Mouse (Mus musculus) forebrain, embryonic 11.5 days (tissue): ENCODE measurements around the gene Hist1h1c. TPM values are rescaled to one million over a fixed set of nuclear protein-coding genes. Genes with fewer than 3 reads are reported as not detected.
"Not testable (repeated sequence)": the region's sequence is repeated elsewhere in the genome, so short reads cannot be mapped to it uniquely, and the experiment has no call there.

Experiments used
- ATAC-seq: fragments of 200-750 bp; cut with Nextera tagmentation; replicated peaks from 2 replicates; pipeline ENCODE4 v1.8.0; 2017; ENCODE audit warnings: moderate TSS enrichment; ENCODE audit not compliant: low FRiP score
- DNase-seq: peaks from one replicate; pipeline ENCODE4 v3.0.0-alpha.2; 2017; ENCODE audit warnings: low spot score
- H3K27ac ChIP-seq: fragments of 300-500 bp; sonication (generic); 2 replicates; pipeline ENCODE4 v1.5.1; 2014; ENCODE audit warnings: low read depth, low read length
- H3K27me3 ChIP-seq: fragments of 300-500 bp; sonication (generic); 2 replicates; pipeline ENCODE4 v1.6.1; 2014; ENCODE audit warnings: mild to moderate bottlenecking, low read length, mixed read lengths; ENCODE audit not compliant: control insufficient read depth, insufficient read depth
- H3K36me3 ChIP-seq: fragments of 300-500 bp; sonication (generic); 2 replicates; pipeline ENCODE4 v1.6.1; 2014; ENCODE audit warnings: mild to moderate bottlenecking, low read length, moderate library complexity, mixed read lengths; ENCODE audit not compliant: control insufficient read depth, insufficient read depth
- H3K4me1 ChIP-seq: fragments of 300-500 bp; sonication (generic); replicated peaks from 2 replicates; pipeline ENCODE4 v1.6.1; 2014; ENCODE audit warnings: low read length, mixed read lengths; ENCODE audit not compliant: control insufficient read depth, insufficient read depth
- H3K4me2 ChIP-seq: fragments of 300-500 bp; sonication (generic); 2 replicates; pipeline ENCODE4 v1.6.1; 2014; ENCODE audit warnings: low read depth, mild to moderate bottlenecking, low read length, moderate library complexity, mixed read lengths; ENCODE audit not compliant: severe bottlenecking
- H3K4me3 ChIP-seq: fragments of 300-500 bp; sonication (generic); 2 replicates; pipeline ENCODE4 v1.5.1; 2014; ENCODE audit warnings: low read depth, low read length
- H3K9ac ChIP-seq: fragments of 300-500 bp; sonication (generic); 2 replicates; pipeline ENCODE4 v1.6.1; 2014; ENCODE audit warnings: low read length
- H3K9me3 ChIP-seq: fragments of 300-500 bp; sonication (generic); 2 replicates; pipeline ENCODE4 v1.6.1; 2016; ENCODE audit warnings: low read length, mixed read lengths; ENCODE audit not compliant: control insufficient read depth
- WGBS: fragments of 180-500 bp; shearing (Covaris S2); extraction: QIAGEN DNeasy Blood & Tissue Kit; methylation state at CpG from one replicate; pipeline ENCODE4 v1.1.7; 2014; 5-methylcytosine and 5-hydroxymethylcytosine counted together
- polyA plus RNA-seq: library from polyadenylated mRNA; unstranded; fragments of >200 nt; fragmentation: Nextera tagmentation; extraction: Ambion mirVana; gene quantifications from 2 replicates; pipeline ENCODE4 v1.2.1, GENCODE M21; 2014

Hist1h1c gene
- polyA plus RNA-seq, 1 experiment from 2014 or later = 15.2 TPM

- peak overlapping the region; percentile 95 for H3K27ac ChIP-seq
- no peaks in the 10 kb centered on the region for H3K36me3 ChIP-seq
- DNase-seq (no peak), ATAC-seq (no peak)
- H3K9ac ChIP-seq = peak overlapping the region; percentile 74
- no peaks in the 10 kb centered on the region for H3K27me3 ChIP-seq
- H3K4me1 ChIP-seq = peaks cover 8% of the 10 kb centered on the region; the same call in 1 of the 2 replicates
- peak overlapping the region; percentile 38; the same call in 1 of the 2 replicates for H3K4me3 ChIP-seq
- H3K4me2 ChIP-seq = peak overlapping the region; percentile 74; the same call in 1 of the 2 replicates
- 61% methylated on average over 1 of the region's 1 CpGs for WGBS
- H3K9me3 ChIP-seq = no peaks in the 10 kb centered on the region
Observed at GRCm38 (mm10) chr13:23759916-23760239, 21.3 kb downstream of the Hist1h1c start.

- WGBS = 2% methylated on average over 22 of the region's 27 CpGs
- no peak for ATAC-seq
- Histone ChIP-seq H3K9me3 (no peaks in the 10 kb centered on the region), H3K4me2 (peak overlapping the region; percentile 74), H3K4me1 (peaks cover 8% of the 10 kb centered on the region; the same call in 1 of the 2 replicates), H3K36me3 (no peaks in the 10 kb centered on the region), H3K27ac (peak overlapping the region; percentile 95), H3K4me3 (peak overlapping the region; percentile 38), H3K27me3 (no peaks in the 10 kb centered on the region), H3K9ac (peak overlapping the region; percentile 74)
- no peak for DNase-seq
Observed at GRCm38 (mm10) chr13:23760240-23760971, 21.8 kb downstream of the Hist1h1c start.

- Histone ChIP-seq H3K9ac (peak within 1 kb of the TSS; percentile 77), H3K36me3 (no peaks in the 10 kb centered on the region), H3K27ac (peak within 1 kb of the TSS; percentile 95), H3K4me3 (peak within 1 kb of the TSS; percentile 38), H3K4me1 (peaks cover 8% of the 10 kb centered on the region; the same call in 1 of the 2 replicates), H3K27me3 (no peaks in the 10 kb centered on the region), H3K4me2 (peak within 1 kb of the TSS; percentile 74), H3K9me3 (no peaks in the 10 kb centered on the region)
- DNase-seq = peak; percentile 100
- whole genome bisulfite sequencing = under 1% methylated on average over 61 of the region's 72 CpGs
- ATAC-seq = peak; percentile 77
Observed at GRCm38 (mm10) chr13:23760972-23761864, 22.6 kb downstream of the Hist1h1c start, which contains the start of gene Hist1h4a. Gene Hist1h4a, minus strand, starts transcription at chr13:23761230.

- H3K4me1 ChIP-seq, H3K27me3 ChIP-seq, H3K36me3 ChIP-seq, H3K9me3 ChIP-seq: not testable (repeated sequence)
- ATAC-seq (peak; percentile 62), DNase-seq (peak; percentile 79)
- H3K4me3 ChIP-seq = peak within 1 kb of the TSS; percentile 55
- H3K4me2 ChIP-seq = peak within 1 kb of the TSS; percentile 74
- peak within 1 kb of the TSS; percentile 77 for H3K9ac ChIP-seq
- H3K27ac ChIP-seq = peak within 1 kb of the TSS; percentile 95
- 1% methylated on average over 25 of the region's 52 CpGs for WGBS
Observed at GRCm38 (mm10) chr13:23761871-23762821, 23.5 kb downstream of the Hist1h1c start, which contains the start of gene Hist1h3a. Gene Hist1h3a, minus strand, starts transcription at chr13:23762386.

- Histone ChIP-seq H3K9me3 (no peaks in the 10 kb centered on the region), H3K36me3 (no peaks in the 10 kb centered on the region), H3K9ac (peak overlapping the region; percentile 44), H3K4me2 (peak overlapping the region; percentile 74), H3K27me3 (no peaks in the 10 kb centered on the region), H3K4me3 (peak overlapping the region; percentile 55), H3K27ac (peak overlapping the region; percentile 94), H3K4me1 (peaks cover 4% of the 10 kb centered on the region; the same call in 1 of the 2 replicates)
- ATAC-seq (no peak), DNase-seq (no peak)
- under 1% methylated on average over 10 of the region's 10 CpGs for WGBS
Observed at GRCm38 (mm10) chr13:23763242-23763585, 24.6 kb downstream of the Hist1h1c start.

GRCm38 (mm10) chr13:23763586-23764323 is 25.1 kb downstream of the Hist1h1c start, which contains the start of gene Hist1h1a:
Gene Hist1h1a, plus strand, starts transcription at chr13:23763666.
- ATAC-seq (peak; percentile 77), DNase-seq (peak; percentile 95)
- WGBS = 3% methylated on average over 34 of the region's 34 CpGs
- Histone ChIP-seq H3K27me3 (no peaks in the 10 kb centered on the region), H3K4me1 (peaks cover 4% of the 10 kb centered on the region; the same call in 1 of the 2 replicates), H3K4me2 (peak within 1 kb of the TSS; percentile 74), H3K9ac (peak within 1 kb of the TSS; percentile 86), H3K4me3 (peak within 1 kb of the TSS; percentile 55), H3K27ac (peak within 1 kb of the TSS; percentile 94), H3K36me3 (no peaks in the 10 kb centered on the region), H3K9me3 (no peaks in the 10 kb centered on the region)

- Histone ChIP-seq H3K4me3 (peak overlapping the region; percentile 55), H3K4me2 (peak overlapping the region; percentile 74), H3K4me1 (peaks cover 4% of the 10 kb centered on the region; the same call in 1 of the 2 replicates), H3K9ac (peak overlapping the region; percentile 86), H3K27ac (peak overlapping the region; percentile 94), H3K27me3 (no peaks in the 10 kb centered on the region), H3K9me3 (no peaks in the 10 kb centered on the region), H3K36me3 (no peaks in the 10 kb centered on the region)
- WGBS = 32% methylated on average over 12 of the region's 12 CpGs
- no peak for DNase-seq
- ATAC-seq = no peak
Observed at GRCm38 (mm10) chr13:23764324-23765171, 25.9 kb downstream of the Hist1h1c start.
